Mouse (Mus musculus) olfactory bulb, adult 2 months (tissue): ENCODE measurements around the gene Tex14. TPM values are rescaled to one million over a fixed set of nuclear protein-coding genes. Genes with fewer than 3 reads are reported as not detected.
"Not testable (repeated sequence)": the region's sequence is repeated elsewhere in the genome, so short reads cannot be mapped to it uniquely, and the experiment has no call there.

Source experiments
- H3K27ac ChIP-seq: fragments of 200-500 bp; 2 replicates; pipeline ENCODE4 v1.5.1; 2012; ENCODE audit warnings: low read depth, low read length; ENCODE audit not compliant: insufficient read depth
- H3K4me1 ChIP-seq: fragments of 200-500 bp; 2 replicates; pipeline ENCODE4 v1.6.1; 2012; ENCODE audit warnings: low read length; ENCODE audit not compliant: control insufficient read depth, insufficient read depth
- H3K4me3 ChIP-seq: fragments of 200-500 bp; 2 replicates; pipeline ENCODE4 v1.5.1; 2012; ENCODE audit warnings: mild to moderate bottlenecking, low read depth, low read length, moderate library complexity; ENCODE audit not compliant: insufficient read depth
- CTCF ChIP-seq: fragments of 200-500 bp; IDR thresholded peaks from 2 replicates; pipeline ENCODE4 v1.5.1; 2012; ENCODE audit warnings: low read depth, mild to moderate bottlenecking, low read length, moderate library complexity; ENCODE audit not compliant: insufficient read depth
- POLR2A ChIP-seq: fragments of 200-500 bp; IDR thresholded peaks from 2 replicates; pipeline ENCODE4 v1.6.1; 2012; ENCODE audit warnings: mild to moderate bottlenecking, low read depth, low read length, moderate library complexity; ENCODE audit not compliant: insufficient read depth
- WGBS: fragments of 180-500 bp; shearing (Covaris S2); methylation state at CpG from one replicate; pipeline ENCODE4 v1.1.7; 2018; 5-methylcytosine and 5-hydroxymethylcytosine counted together
- polyA plus RNA-seq: library from polyadenylated mRNA; stranded (reverse); fragments of >200 nt; gene quantifications from 2 replicates; pipeline ENCODE4 v1.2.4, GENCODE M21; 2012; ENCODE audit warnings: low replicate concordance; ENCODE audit not compliant: missing spikeins, insufficient read depth, insufficient read length

Tex14 gene
- polyA plus RNA-seq, 1 experiment: not detected

DNA sequence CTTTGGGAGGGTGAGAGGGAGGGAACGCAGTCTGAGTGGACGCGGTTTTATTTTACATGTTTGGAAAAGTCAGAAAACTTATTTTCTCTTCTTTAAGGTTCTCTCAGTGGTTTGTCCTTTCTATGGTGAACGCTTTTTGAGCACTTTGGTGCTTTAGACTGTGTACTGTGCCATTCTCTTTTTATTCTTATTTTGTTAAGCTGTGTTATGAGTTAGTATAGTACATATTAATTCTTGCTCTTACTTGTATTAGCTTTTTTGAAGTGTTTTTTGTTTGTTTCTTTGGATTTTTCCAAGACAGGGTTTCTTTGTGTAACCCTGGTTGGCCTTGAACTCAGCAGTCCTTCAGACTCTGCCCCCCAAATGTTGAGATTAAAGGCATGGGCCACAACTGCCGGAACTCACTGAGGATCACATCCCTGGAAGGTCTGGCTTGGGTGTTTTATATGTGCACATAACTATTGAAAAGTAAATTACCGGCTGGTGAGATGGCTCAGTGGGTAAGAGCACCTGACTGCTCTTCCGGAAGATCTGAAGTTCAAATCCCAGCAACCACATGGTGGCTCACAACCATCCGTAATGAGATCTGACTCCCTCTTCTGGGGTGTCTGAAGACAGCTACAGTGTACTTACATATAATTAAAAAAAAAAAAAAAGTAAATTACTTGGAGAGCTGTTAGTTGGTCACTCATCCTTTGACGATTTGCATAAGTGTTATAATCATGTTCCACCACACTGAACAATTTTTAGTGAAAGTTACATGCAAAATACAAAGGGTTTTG, 57.8 kb downstream of the Tex14 start:
- H3K27ac ChIP-seq: no peak overlapping the region
- 13% methylated on average over 9 of the region's 9 CpGs for WGBS

DNA sequence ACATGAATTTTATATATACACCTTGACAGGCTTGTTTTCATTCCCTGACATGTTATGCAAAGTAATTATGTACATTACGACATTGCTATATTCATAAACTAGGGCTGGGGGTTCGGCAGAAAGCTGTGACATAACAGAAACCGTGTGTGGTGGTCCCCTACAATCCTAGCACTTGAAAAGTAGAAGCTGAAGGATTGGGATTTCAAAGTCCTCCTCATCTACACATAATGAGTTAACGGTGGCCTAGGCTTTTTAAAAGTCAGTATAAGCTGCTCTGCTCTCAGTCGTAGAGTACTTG, 58.3 kb downstream of the Tex14 start:
- H3K27ac ChIP-seq: no peak overlapping the region
- TF ChIP-seq POLR2A (no peak), CTCF (no peak)
- WGBS: 52% methylated on average over 5 of the region's 5 CpGs

More for the DNA sequence above, 57.8 kb downstream of the Tex14 start:
- Histone ChIP-seq H3K4me3 (no peak overlapping the region), H3K4me1 (no peaks in the 10 kb centered on the region)
- TF ChIP-seq POLR2A: no peak
- TF ChIP-seq CTCF: no peak

DNA sequence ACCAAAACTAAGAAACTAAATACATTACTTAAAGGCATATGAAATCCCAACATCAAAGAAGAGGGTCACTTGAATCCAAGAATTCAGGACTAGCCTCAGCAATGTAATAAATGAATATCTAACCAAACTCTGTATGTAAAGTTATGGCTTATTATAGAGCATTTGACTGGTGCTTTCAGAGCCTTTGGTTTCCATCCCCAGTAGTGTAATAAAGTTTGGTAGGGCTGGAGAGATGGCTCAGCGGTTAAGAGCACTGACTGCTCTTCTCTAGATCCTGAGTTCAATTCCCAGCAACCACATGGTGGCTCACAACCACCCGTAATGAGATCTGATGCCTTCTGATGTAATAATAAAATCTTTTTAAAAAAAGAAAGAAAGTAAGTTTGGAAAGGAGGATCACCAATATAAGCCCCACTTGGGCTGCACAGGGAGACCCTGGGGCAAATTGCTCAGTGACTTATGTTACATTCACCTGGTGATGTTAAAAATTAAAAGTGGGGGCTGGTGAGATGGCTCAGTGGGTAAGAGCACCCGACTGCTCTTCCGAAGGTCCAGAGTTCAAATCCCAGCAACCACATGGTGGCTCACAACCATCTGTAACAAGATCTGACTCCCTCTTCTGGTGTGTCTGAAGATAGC, 59.0 kb downstream of the Tex14 start:
- not testable (repeated sequence) for H3K4me3 ChIP-seq, H3K4me1 ChIP-seq, H3K27ac ChIP-seq
- WGBS: 84% methylated on average over 4 of the region's 4 CpGs

More for the DNA sequence above, 58.3 kb downstream of the Tex14 start:
- Histone ChIP-seq H3K4me1 (no peaks in the 10 kb centered on the region), H3K4me3 (no peak overlapping the region)

DNA sequence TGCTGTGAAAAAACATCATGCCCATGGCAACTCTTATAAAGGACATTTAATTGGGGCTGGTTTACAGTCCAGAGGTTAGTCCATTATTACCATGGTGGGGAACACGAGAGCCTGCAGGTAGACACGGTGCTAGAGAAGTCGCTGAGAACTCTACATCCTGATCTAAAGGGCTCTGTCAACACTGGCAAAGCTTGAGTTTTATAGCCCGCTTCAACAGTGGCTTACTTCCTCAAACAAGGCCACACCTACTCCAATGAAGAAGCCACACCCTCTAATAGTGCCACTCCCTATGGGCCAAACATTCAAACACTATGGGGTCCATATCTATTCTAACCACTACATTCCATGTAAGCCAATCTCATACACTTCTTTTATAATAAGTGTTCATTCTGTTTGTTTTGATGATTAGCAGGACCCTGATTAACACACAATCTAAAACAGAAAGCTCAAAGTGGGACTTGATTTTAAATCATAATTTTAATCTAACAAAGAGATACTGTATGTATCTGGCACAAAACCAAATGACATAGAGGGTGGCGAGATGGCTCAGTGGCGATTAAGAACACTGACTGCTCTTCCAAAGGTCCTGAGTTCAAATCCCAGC, 61.2 kb downstream of the Tex14 start:
- H3K4me1 ChIP-seq: peaks cover 2% of the 10 kb centered on the region; the same call in 1 of the 2 replicates
- WGBS: 81% methylated on average over 6 of the region's 6 CpGs
- TF ChIP-seq CTCF (no peak), POLR2A (no peak)
- no peak overlapping the region for H3K4me3 ChIP-seq
- H3K27ac ChIP-seq: no peak overlapping the region

DNA sequence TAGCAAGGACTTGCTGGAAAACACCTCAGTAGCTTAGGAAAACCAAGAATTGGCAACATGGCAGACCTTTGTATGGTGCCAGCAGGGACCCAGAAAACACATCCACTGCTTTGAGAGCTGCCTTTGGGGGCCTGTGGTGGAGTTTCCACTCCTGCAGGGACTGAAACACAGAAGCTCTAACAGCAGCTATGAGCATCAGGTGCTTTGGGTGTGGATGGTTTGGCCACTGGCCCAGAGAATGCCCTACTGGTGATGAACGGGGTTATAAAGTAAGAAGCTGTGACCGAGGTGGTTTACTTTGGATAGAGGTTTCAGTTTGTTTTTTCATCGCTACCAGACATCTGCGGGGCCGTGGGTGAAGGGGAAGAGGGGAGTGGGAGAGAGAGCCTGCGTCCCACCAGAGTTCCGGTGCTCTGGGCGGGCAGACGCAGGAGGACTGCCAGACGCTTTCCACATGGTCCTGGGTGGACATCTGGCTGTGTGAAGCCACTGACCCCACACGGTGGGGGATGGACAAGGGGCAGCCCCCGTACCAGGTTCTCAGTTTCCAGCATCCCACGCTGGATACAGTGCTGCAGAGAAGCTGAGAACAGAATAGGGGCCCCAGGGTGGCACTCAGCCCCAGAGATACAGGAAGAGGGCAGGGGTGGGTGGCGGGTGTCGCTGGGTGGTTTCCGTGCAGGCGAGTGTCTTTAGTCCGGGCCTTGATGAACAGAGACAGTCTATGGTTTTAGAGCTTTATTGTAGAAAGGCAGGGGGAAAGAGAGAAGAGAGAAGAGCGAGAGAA, 62.8 kb downstream of the Tex14 start:
- Histone ChIP-seq H3K4me3 (no peak overlapping the region), H3K27ac (no peak overlapping the region), H3K4me1 (peaks cover 2% of the 10 kb centered on the region; the same call in 1 of the 2 replicates)
- 76% methylated on average over 19 of the region's 19 CpGs for WGBS
- TF ChIP-seq POLR2A (no peak), CTCF (no peak)

DNA sequence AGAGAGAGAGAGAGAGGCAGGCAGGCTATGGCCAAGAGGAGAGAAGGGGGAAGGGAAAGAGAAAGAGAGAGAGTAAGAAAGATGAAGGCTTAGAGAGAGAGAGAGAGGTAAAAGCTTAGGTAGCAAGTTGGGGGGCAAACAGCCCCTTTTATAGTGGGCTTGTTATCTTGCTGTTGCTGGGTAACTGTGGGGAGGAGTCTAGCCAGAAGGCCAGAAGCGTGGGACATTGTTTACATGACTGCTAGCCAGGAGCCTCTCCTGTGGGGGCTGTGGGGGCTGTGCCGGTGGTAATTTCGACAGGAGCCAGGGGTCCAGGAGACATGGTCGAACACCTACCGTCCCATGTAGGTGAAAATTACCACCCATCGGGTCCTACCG, 63.4 kb downstream of the Tex14 start:
- H3K4me3 ChIP-seq: no peak overlapping the region
- peaks cover 2% of the 10 kb centered on the region; the same call in 1 of the 2 replicates for H3K4me1 ChIP-seq
- WGBS: 65% methylated on average over 7 of the region's 7 CpGs
- H3K27ac ChIP-seq: no peak overlapping the region
- TF ChIP-seq CTCF: no peak
- no peak for TF ChIP-seq POLR2A

DNA sequence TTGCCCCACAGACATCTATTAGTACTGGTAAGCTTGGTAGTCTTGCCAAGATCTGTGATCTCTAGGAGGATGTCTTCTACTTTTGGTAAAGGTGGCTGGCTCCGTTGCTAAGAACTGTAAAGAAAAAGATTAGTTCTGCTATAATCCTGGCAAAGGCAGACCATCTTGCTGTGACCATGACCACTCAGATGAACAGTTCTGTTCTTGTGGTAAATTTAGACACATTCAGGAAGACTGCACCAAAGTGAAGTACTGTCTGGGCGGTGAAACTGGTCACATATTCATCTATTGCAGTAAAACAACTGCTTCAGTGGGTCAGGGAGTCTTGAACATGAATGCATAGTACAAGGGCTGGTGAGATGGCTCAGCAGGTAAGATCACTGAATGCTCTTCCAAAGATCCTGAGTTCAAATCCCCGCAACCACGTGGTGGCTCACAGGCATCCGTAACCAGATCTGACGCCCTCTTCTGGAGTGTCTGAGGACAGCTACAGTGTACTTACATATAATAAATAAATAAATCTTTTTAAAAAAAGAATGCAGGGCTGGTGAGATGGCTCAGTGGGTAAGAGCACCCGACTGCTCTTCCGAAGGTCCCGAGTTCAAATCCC, 63.9 kb downstream of the Tex14 start:
- 86% methylated on average over 9 of the region's 9 CpGs for WGBS
- H3K27ac ChIP-seq: no peak overlapping the region
- TF ChIP-seq CTCF: no peak
- TF ChIP-seq POLR2A: no peak
- H3K4me3 ChIP-seq: no peak overlapping the region
- peaks cover 2% of the 10 kb centered on the region; the same call in 1 of the 2 replicates for H3K4me1 ChIP-seq

DNA sequence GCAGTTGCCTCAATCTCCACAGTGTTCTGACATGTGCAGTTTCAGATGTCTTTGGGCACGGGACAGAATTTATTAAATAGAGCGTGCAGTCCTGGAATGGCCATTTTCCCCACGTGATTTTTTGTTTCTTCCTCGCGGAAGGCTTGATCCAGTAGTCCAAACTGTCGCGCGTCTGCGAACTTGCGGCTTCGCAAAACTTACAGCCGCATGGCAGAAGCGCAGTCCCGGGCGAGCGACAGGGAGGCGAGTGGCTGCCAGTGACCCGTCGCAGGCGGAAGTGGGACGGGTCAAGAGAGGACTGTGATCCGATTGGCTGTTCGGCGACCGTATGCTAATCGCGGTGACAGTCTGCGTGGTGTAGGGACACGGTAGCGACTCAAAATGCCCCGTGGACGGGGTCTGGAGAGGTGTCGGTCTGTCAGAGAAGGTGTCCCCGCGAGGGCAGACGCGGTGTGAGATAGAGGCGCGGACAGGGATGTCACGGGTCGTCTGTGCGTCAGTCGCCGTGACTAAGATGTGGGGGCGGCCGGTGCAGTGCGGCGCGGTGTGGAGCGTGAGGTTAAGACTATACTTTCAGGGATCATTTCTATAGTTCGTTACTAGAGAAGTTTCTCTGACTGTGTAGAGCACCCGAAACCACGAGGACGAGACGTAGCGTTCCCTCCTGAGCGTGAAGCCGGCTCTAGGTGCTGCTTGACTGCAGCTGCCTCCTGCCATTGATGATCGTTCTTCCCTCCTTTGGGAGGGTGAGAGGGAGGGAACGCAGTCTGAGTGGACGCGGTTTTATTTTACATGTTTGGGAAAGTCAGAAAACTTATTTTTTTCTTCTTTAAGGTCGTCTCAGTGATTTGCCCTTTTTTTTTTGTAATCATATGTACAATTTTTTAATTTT, 66.2 kb downstream of the Tex14 start:
- WGBS: under 1% methylated on average over 31 of the region's 63 CpGs
- peak overlapping the region; percentile 51 for H3K4me3 ChIP-seq
- H3K4me1 ChIP-seq, H3K27ac ChIP-seq: not testable (repeated sequence)

DNA sequence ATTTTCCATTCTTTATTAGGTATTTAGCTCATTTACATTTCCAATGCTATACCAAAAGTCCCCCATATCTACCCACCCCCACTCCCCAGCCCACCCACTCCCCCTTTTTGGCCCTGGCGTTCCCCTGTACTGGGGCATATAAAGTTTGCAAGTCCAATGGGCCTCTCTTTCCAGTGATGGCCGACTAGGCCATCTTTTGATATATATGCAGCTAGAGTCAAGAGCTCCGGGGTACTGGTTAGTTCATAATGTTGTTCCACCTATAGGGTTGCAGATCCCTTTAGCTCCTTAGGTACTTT, 66.8 kb downstream of the Tex14 start:
- H3K27ac ChIP-seq: not testable (repeated sequence)

DNA sequence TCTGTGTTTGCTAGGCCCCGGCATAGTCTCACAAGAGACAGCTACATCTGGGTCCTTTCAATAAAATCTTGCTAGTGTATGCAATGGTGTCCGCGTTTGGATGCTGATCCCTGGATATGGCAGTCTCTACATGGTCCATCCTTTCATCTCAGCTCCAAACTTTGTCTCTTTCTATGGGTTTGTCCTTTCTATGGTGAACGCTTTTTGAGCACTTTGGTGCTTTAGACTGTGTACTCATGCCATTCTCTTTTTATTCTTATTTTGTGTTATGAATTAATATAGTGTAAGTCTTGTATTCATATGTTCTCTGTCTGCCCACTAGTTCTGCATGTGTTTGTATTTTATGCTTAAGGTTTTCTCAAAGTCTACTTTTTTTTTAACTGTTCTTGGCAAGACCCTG, 67.2 kb downstream of the Tex14 start:
- 41% methylated on average over 4 of the region's 4 CpGs for WGBS
- not testable (repeated sequence) for H3K4me3 ChIP-seq, H3K27ac ChIP-seq, H3K4me1 ChIP-seq

More for the DNA sequence above, 66.8 kb downstream of the Tex14 start:
- H3K4me3 ChIP-seq, H3K4me1 ChIP-seq: not testable (repeated sequence)
- WGBS: 3% methylated on average over 2 of the region's 3 CpGs

DNA sequence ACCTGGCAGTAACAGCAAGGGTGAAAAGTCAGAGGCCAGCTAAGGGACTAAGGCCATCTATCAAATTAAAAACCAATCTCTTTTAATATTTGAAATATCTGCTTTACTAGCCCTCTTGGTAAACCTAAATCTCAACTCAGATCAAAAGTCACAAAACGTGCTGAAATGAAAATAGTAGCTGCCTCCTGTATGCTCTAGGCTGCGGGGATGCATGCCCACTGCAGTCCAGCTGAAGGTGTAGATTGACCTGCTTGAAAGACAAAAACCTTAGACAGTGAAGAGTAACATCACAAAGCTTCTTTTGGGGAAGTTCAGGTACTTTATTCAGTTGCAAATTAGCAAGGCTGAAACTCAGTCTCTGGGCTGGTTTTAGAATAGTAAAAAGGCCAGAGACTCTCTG, 74.3 kb downstream of the Tex14 start:
- H3K4me3 ChIP-seq, H3K27ac ChIP-seq, H3K4me1 ChIP-seq: not testable (repeated sequence)
- 85% methylated on average over 2 of the region's 2 CpGs for WGBS
